Mouse (Mus musculus): ENCODE measurements around the gene Aicda. TPM values are rescaled to one million over a fixed set of nuclear protein-coding genes. Genes with fewer than 3 reads are reported as not detected.
A peak's percentile ranks its signal among the peaks of the same experiment; 100 is the strongest.
"Not testable (repeated sequence)": the region's sequence is repeated elsewhere in the genome, so short reads cannot be mapped to it uniquely, and the experiment has no call there.

The Aicda gene
- polyA plus RNA-seq, 1 experiment from 2014 or later = 0.20 TPM

DNA sequence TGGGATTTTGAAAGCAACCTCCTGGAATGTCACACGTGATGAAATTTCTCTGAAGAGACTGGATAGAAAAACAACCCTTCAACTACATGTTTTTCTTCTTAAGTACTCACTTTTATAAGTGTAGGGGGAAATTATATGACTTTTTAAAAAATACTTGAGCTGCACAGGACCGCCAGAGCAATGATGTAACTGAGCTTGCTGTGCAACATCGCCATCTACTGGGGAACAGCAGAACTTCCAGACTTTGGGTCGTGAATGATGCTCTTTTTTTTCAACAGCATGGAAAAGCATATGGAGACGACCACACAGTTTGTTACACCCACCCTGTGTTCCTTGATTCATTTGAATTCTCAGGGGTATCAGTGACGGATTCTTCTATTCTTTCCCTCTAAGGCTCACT, 8.9 kb downstream of the Aicda start:
- peak overlapping the region; percentile 51 for H3K9ac ChIP-seq (replicated peaks; ENCODE audit: low read depth, low read length)
- H3K4me3 ChIP-seq (replicated peaks; ENCODE audit: low read length) = peak overlapping the region; percentile 36
- peak; percentile 65 for ATAC-seq
- peaks cover 8% of the 10 kb centered on the region for H3K4me1 ChIP-seq (replicated peaks; ENCODE audit: control insufficient read depth, insufficient read depth, low read length)
- no peaks in the 10 kb centered on the region for H3K27me3 ChIP-seq (replicated peaks; ENCODE audit: control insufficient read depth, insufficient read depth, low read length)
- no peaks in the 10 kb centered on the region for H3K36me3 ChIP-seq (ENCODE audit: control insufficient read depth, insufficient read depth)
- H3K27ac ChIP-seq (ENCODE audit: low read length) = no peak overlapping the region
- WGBS = 4% methylated on average over 6 of the region's 6 CpGs
- peak overlapping the region; percentile 57 for H3K4me2 ChIP-seq (ENCODE audit: low read length)
- no peaks in the 10 kb centered on the region for H3K9me3 ChIP-seq (ENCODE audit: control insufficient read depth, low read length)

DNA sequence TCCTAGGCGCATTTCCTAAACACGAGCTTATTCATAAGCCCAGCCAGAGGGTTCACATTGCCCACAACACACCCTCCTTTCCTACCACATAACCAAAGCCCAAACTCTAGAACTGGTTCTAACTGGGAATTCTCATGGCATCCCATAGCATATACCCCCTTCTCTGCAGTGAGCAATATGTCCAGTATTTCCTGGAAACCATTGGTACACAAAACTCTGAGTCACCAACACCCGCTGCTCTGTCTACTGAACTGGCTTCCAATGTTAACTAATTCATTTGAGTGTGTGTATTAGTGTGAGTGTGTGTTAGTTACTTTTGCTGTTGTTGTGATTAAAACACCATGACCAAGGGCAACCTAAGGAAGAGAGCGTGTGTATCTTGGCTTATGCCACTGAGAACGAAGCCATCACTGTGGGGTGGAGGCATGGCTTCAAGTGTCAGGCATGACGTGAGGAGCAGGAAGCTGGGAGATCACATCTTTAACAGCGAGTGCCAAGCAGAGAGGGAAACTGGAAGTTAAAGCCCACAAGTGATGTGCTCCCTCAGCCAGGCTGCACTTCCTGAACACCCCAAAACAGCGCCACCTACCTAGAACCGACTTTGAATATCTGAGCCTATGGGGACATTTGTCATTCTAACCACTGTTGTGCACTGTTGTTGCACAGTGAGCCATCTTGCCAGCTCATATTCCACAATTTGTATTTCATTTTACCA, 11.6 kb downstream of the Aicda start:
- no peak overlapping the region for H3K27ac ChIP-seq (ENCODE audit: low read length)
- no peaks in the 10 kb centered on the region for H3K9me3 ChIP-seq (ENCODE audit: control insufficient read depth, low read length)
- no peak overlapping the region for H3K4me3 ChIP-seq (replicated peaks; ENCODE audit: low read length)
- H3K9ac ChIP-seq (replicated peaks; ENCODE audit: low read depth, low read length) = no peak overlapping the region
- H3K36me3 ChIP-seq (ENCODE audit: control insufficient read depth, insufficient read depth) = no peaks in the 10 kb centered on the region
- no peak for ATAC-seq
- WGBS = 92% methylated on average over 9 of the region's 9 CpGs
- no peaks in the 10 kb centered on the region for H3K27me3 ChIP-seq (replicated peaks; ENCODE audit: control insufficient read depth, insufficient read depth, low read length)
- H3K4me1 ChIP-seq (replicated peaks; ENCODE audit: control insufficient read depth, insufficient read depth, low read length) = peaks cover 5% of the 10 kb centered on the region
- no peak overlapping the region for H3K4me2 ChIP-seq (ENCODE audit: low read length)

DNA sequence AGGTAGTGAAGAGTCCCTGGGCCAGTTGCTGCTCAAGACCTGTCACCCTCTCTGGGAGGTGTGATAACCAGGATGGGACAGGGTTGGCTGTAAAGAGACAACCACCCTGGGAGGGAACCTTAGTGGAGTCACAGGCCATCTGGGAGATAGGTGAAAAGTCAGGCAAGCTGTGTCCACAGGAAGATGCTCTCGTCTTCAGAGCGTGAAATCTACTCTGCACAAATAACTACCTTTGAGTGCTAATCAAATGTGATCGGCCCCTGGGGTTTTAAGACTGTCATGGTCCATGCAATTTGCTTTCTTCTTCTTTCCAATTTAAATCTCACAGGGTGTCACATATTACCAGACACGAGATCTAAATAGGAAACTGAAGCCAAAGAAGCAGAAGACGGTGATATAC, 15.5 kb downstream of the Aicda start:
- Histone ChIP-seq H3K36me3 (ENCODE audit: control insufficient read depth, insufficient read depth) (no peaks in the 10 kb centered on the region), H3K9ac (replicated peaks; ENCODE audit: low read depth, low read length) (no peak overlapping the region), H3K9me3 (ENCODE audit: control insufficient read depth, low read length) (no peaks in the 10 kb centered on the region), H3K4me3 (replicated peaks; ENCODE audit: low read length) (no peak overlapping the region), H3K4me2 (ENCODE audit: low read length) (no peak overlapping the region), H3K27ac (ENCODE audit: low read length) (no peak overlapping the region), H3K27me3 (replicated peaks; ENCODE audit: control insufficient read depth, insufficient read depth, low read length) (no peaks in the 10 kb centered on the region), H3K4me1 (replicated peaks; ENCODE audit: control insufficient read depth, insufficient read depth, low read length) (no peaks in the 10 kb centered on the region)
- no peak for ATAC-seq
- WGBS = 67% methylated on average over 5 of the region's 5 CpGs

DNA sequence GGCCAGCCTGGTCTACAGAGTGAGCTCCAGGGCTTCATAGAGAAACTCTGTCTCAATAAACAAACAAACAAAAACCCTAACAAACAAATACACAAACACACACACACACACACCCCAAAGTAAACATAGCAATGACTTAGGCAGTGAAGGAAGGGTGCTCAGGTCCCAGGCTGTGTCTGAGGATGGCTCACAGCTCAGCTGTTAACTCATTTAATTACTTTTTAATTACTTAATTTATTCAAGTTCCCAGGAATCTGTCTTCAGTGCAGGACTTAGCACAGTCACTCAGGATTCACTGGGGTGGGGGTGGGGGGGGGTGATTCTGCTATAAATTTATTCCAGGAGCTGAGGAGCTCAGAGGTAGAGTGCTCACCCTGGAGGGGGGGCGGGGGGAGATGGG, 16.2 kb downstream of the Aicda start:
- Histone ChIP-seq H3K27ac (ENCODE audit: low read length) (no peak overlapping the region), H3K36me3 (ENCODE audit: control insufficient read depth, insufficient read depth) (no peaks in the 10 kb centered on the region), H3K4me3 (replicated peaks; ENCODE audit: low read length) (no peak overlapping the region), H3K9me3 (ENCODE audit: control insufficient read depth, low read length) (no peaks in the 10 kb centered on the region), H3K4me1 (replicated peaks; ENCODE audit: control insufficient read depth, insufficient read depth, low read length) (no peaks in the 10 kb centered on the region), H3K9ac (replicated peaks; ENCODE audit: low read depth, low read length) (no peak overlapping the region), H3K27me3 (replicated peaks; ENCODE audit: control insufficient read depth, insufficient read depth, low read length) (no peaks in the 10 kb centered on the region), H3K4me2 (ENCODE audit: low read length) (no peak overlapping the region)
- 80% methylated on average over 1 of the region's 1 CpGs for WGBS
- ATAC-seq = no peak

DNA sequence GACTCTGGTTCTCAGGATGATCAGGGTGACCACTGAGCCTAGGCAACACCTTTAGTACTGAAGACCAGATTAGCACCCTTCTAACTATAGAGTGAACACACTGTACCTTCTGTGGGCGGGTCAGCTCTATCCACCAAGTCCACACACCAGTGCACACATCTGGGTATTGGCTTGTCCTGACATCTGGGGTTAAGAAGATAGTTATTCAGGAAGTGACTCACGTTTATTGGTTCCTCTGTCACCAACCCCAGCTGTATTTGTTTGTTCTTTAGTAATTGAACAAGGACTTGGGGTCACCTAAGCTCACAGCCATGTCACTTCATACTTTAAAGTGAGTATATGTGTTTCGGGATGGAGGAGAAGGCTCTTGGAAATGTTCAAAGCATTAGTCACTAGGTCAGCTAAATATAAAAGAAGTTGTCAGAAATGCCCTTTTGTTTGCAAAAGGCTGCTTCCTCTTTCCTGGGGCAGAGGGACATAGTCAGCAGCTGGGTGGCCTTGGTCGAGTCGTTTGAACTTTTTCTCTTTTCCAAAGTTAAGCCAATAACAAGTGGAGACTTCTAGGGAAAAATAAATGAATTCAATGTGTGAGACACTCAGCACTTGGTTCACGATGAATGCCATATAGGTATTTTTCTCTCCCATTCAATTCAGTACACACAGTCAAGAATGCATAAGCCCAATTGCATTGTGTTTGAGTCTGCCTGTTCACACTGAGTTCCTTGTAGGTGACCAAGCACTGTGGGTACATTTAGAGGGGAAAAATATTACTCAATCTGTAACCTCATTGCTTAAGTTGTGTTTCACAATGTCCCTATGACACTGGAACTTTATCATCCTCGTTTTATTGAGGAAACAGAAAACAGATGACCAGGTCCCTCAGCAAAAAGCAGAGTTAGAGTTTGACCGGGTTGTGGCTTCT, 17.4 kb downstream of the Aicda start:
- Histone ChIP-seq H3K4me1 (replicated peaks; ENCODE audit: control insufficient read depth, insufficient read depth, low read length) (no peaks in the 10 kb centered on the region), H3K27me3 (replicated peaks; ENCODE audit: control insufficient read depth, insufficient read depth, low read length) (no peaks in the 10 kb centered on the region), H3K27ac (ENCODE audit: low read length) (no peak overlapping the region), H3K4me3 (replicated peaks; ENCODE audit: low read length) (no peak overlapping the region), H3K9me3 (ENCODE audit: control insufficient read depth, low read length) (no peaks in the 10 kb centered on the region), H3K9ac (replicated peaks; ENCODE audit: low read depth, low read length) (no peak overlapping the region), H3K4me2 (ENCODE audit: low read length) (no peak overlapping the region), H3K36me3 (ENCODE audit: control insufficient read depth, insufficient read depth) (no peaks in the 10 kb centered on the region)
- WGBS = 74% methylated on average over 8 of the region's 8 CpGs
- ATAC-seq = no peak

DNA sequence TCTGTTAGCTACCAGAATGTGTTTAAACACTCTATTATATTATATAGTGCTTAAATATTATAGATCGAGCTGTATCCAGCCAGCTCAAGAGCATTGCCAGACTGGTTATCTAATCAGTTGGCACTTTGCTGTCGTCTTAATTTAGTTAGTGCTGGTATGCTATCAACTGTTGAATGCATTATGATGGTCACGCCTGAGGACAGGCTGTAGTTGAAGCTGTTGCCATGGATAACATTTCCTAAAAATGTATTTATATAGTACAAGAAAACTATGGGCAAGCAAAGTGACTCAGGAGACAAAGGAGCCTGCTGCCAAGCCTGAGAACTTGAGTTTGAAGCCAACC, 18.0 kb downstream of the Aicda start:
- H3K4me2 ChIP-seq (ENCODE audit: low read length) = no peak overlapping the region
- WGBS = 88% methylated on average over 3 of the region's 3 CpGs
- no peak for ATAC-seq
- no peaks in the 10 kb centered on the region for H3K27me3 ChIP-seq (replicated peaks; ENCODE audit: control insufficient read depth, insufficient read depth, low read length)
- H3K27ac ChIP-seq (ENCODE audit: low read length) = no peak overlapping the region
- no peaks in the 10 kb centered on the region for H3K36me3 ChIP-seq (ENCODE audit: control insufficient read depth, insufficient read depth)
- H3K9me3 ChIP-seq (ENCODE audit: control insufficient read depth, low read length) = no peaks in the 10 kb centered on the region
- no peak overlapping the region for H3K4me3 ChIP-seq (replicated peaks; ENCODE audit: low read length)
- no peaks in the 10 kb centered on the region for H3K4me1 ChIP-seq (replicated peaks; ENCODE audit: control insufficient read depth, insufficient read depth, low read length)
- H3K9ac ChIP-seq (replicated peaks; ENCODE audit: low read depth, low read length) = no peak overlapping the region

DNA sequence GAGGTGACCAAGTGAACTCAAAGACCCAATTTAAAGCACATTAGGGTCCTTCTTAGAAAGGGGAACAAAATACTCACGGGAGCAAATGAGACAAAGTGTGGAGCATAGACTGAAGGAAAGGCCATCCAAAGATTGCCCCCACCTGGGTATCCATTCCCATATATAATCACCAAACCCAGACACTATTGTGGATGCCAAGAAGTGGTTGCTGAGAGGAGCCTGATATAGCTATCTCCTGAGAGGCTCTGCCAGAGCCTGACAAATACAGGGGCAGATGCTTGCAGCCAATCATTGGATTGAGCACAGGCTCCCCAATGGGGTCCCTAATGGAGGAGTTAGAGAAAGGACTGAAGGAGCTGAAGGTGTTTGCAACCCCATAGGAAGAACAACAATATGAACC, 21.4 kb downstream of the Aicda start:
- 81% methylated on average over 1 of the region's 1 CpGs for WGBS
- ATAC-seq; H3K9me3 ChIP-seq (ENCODE audit: control insufficient read depth, low read length); H3K4me1 ChIP-seq (replicated peaks; ENCODE audit: control insufficient read depth, insufficient read depth, low read length); H3K4me2 ChIP-seq (ENCODE audit: low read length); H3K9ac ChIP-seq (replicated peaks; ENCODE audit: low read depth, low read length); H3K27ac ChIP-seq (ENCODE audit: low read length); H3K36me3 ChIP-seq (ENCODE audit: control insufficient read depth, insufficient read depth); H3K4me3 ChIP-seq (replicated peaks; ENCODE audit: low read length); H3K27me3 ChIP-seq (replicated peaks; ENCODE audit: control insufficient read depth, insufficient read depth, low read length): not testable (repeated sequence)

DNA sequence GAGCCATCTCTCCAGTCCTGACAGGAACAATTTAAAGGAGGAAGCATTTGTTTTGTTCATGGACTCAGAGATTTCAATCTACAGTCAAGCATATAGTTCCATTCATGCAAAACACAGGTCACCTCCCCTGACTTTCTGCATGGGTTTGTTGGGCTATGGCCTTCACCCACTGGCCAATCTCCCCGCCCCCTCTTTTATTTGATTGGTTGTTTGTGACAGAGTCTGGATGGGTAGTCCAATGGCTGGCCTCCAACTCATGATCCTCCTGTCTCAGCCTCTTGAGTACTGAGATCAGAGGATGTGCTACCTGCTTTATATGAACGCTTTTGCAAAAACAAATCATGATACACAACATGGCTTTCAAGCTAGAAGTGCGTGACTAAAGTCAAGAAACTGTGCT, 23.4 kb downstream of the Aicda start:
- H3K36me3 ChIP-seq (ENCODE audit: control insufficient read depth, insufficient read depth) = no peaks in the 10 kb centered on the region
- H3K4me3 ChIP-seq (replicated peaks; ENCODE audit: low read length) = no peak overlapping the region
- H3K27ac ChIP-seq (ENCODE audit: low read length) = no peak overlapping the region
- no peaks in the 10 kb centered on the region for H3K27me3 ChIP-seq (replicated peaks; ENCODE audit: control insufficient read depth, insufficient read depth, low read length)
- WGBS = 94% methylated on average over 3 of the region's 3 CpGs
- no peaks in the 10 kb centered on the region for H3K9me3 ChIP-seq (ENCODE audit: control insufficient read depth, low read length)
- no peak overlapping the region for H3K9ac ChIP-seq (replicated peaks; ENCODE audit: low read depth, low read length)
- H3K4me2 ChIP-seq (ENCODE audit: low read length) = no peak overlapping the region
- no peaks in the 10 kb centered on the region for H3K4me1 ChIP-seq (replicated peaks; ENCODE audit: control insufficient read depth, insufficient read depth, low read length)
- ATAC-seq = no peak

DNA sequence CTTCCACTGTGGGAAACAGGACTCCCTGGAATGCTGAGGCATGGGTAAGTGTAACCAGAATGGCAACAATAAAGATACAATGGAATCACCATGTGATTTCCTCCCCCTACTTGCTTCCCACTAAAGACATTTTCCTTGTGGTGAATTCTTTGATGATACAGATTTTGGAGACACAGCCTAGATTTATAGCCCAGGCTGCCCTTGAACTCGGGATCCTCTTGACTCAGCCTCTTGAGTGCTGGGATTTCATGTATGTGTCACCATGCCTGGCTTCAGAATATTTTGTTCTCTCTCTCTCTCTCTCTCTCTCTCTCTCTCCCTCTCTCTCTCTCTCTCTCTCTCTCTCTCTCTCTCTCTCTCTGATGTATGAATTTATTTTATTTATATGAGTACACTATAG, 25.5 kb downstream of the Aicda start:
- Histone ChIP-seq H3K4me2 (ENCODE audit: low read length) (no peak overlapping the region), H3K4me1 (replicated peaks; ENCODE audit: control insufficient read depth, insufficient read depth, low read length) (no peaks in the 10 kb centered on the region), H3K27ac (ENCODE audit: low read length) (no peak overlapping the region), H3K9ac (replicated peaks; ENCODE audit: low read depth, low read length) (no peak overlapping the region), H3K4me3 (replicated peaks; ENCODE audit: low read length) (no peak overlapping the region), H3K36me3 (ENCODE audit: control insufficient read depth, insufficient read depth) (no peaks in the 10 kb centered on the region), H3K27me3 (replicated peaks; ENCODE audit: control insufficient read depth, insufficient read depth, low read length) (no peaks in the 10 kb centered on the region), H3K9me3 (ENCODE audit: control insufficient read depth, low read length) (no peaks in the 10 kb centered on the region)
- WGBS = 84% methylated on average over 1 of the region's 1 CpGs
- no peak for ATAC-seq

Measured in forebrain, embryonic 16.5 days (tissue).